Mouse (Mus musculus) spleen, postnatal 36 days (tissue): Measurements from ENCODE around the gene Dpp3.
"Not testable (repeated sequence)": the region's sequence is repeated elsewhere in the genome, so short reads cannot be mapped to it uniquely, and the experiment has no call there.

Experiments
- DNase-seq, 2 experiments: peaks; one replicate each; pipeline ENCODE4 v3.0.0; 2022; ENCODE audit warnings: low spot score in 2 of 2, mixed read lengths in 1 of 2

Dpp3 gene

GRCm38 (mm10) chr19:4896780-4897520, 31.1 kb downstream of the Dpp3 start:
- DNase-seq, result no peak

- DNase-seq, result peak; percentile 30 to 31
Observed at GRCm38 (mm10) chr19:4891798-4892197, 36.3 kb downstream of the Dpp3 start.

GRCm38 (mm10) chr19:4889791-4890190, 38.3 kb downstream of the Dpp3 start:
- no peak for DNase-seq

GRCm38 (mm10) chr19:4883961-4884360, 44.1 kb downstream of the Dpp3 start:
- no peak for DNase-seq

GRCm38 (mm10) chr19:4879324-4879703, 48.8 kb downstream of the Dpp3 start:
- no peak for DNase-seq

GRCm38 (mm10) chr19:4878405-4879323, 49.4 kb downstream of the Dpp3 start, which contains the start of gene Zdhhc24:
Gene Zdhhc24, plus strand, starts transcription at chr19:4878668.
- DNase-seq, result peak; percentile 94 to 95

GRCm38 (mm10) chr19:4877785-4878184, 50.3 kb downstream of the Dpp3 start, which contains the start of gene Actn3:
Gene Actn3, minus strand, starts transcription at chr19:4877909.
- no peak for DNase-seq

GRCm38 (mm10) chr19:4876755-4877154, 51.3 kb downstream of the Dpp3 start:
- no peak for DNase-seq

- no peak for DNase-seq
Observed at GRCm38 (mm10) chr19:4876241-4876640, 51.8 kb downstream of the Dpp3 start.

- not testable (repeated sequence) for DNase-seq
Observed at GRCm38 (mm10) chr19:4874613-4875012, 53.5 kb downstream of the Dpp3 start.

- no peak for DNase-seq
Observed at GRCm38 (mm10) chr19:4865147-4865546, 62.9 kb downstream of the Dpp3 start.

GRCm38 (mm10) chr19:4863048-4863447, 65.0 kb downstream of the Dpp3 start:
- no peak for DNase-seq

- peak; percentile 64 to 74 for DNase-seq
Observed at GRCm38 (mm10) chr19:4859081-4859480, 69.0 kb downstream of the Dpp3 start.
